Mouse (Mus musculus): ENCODE measurements around the gene Fam25c.
A peak's percentile ranks its signal among the peaks of the same experiment; 100 is the strongest.
"Not testable (repeated sequence)": the region's sequence is repeated elsewhere in the genome, so short reads cannot be mapped to it uniquely, and the experiment has no call there.

The Fam25c gene

DNA sequence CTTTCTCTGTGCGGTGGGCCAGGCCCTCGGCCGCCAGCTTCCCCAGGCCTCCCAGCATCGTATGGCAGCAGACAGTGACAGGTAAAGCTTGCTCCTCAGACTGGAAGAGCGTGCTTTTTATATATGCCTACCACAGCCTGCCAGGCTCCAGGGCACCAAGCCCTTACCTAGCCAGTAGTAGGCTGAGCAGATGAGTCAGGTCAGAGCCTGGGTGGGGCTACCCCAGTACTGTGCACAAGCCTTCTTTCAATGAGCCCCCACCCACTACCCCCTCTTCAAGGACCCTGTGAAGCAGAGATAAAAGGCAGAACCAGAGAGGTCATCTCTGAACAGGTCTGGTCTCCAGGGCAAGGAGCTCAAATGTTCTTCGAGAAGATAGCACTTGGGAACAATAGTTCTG, at the start of gene Fam25c:
Fam25c (minus strand) TSS at position 133 of the 400 bp plus-strand sequence.
- DNase-seq (ENCODE audit: low spot score), result no peak

GRCm38 (mm10) chr14:34403424-34403823, 48.2 kb upstream of the Fam25c start:
- no peak for DNase-seq (ENCODE audit: low spot score)

- DNase-seq (ENCODE audit: low spot score), result no peak
These were observed 47.6 kb upstream of the Fam25c start for GRCm38 (mm10) chr14:34402871-34403270.

- peak; percentile 45 for DNase-seq (ENCODE audit: low spot score)
These were observed 45.9 kb upstream of the Fam25c start for GRCm38 (mm10) chr14:34401135-34401534.

GRCm38 (mm10) chr14:34400021-34400420, 44.8 kb upstream of the Fam25c start:
- DNase-seq (ENCODE audit: low spot score), result no peak

- no peak for DNase-seq (ENCODE audit: low spot score)
These were observed 44.1 kb upstream of the Fam25c start for GRCm38 (mm10) chr14:34399301-34399700.

- DNase-seq (ENCODE audit: low spot score), result no peak
These were observed 43.7 kb upstream of the Fam25c start for GRCm38 (mm10) chr14:34398901-34399300.

DNA sequence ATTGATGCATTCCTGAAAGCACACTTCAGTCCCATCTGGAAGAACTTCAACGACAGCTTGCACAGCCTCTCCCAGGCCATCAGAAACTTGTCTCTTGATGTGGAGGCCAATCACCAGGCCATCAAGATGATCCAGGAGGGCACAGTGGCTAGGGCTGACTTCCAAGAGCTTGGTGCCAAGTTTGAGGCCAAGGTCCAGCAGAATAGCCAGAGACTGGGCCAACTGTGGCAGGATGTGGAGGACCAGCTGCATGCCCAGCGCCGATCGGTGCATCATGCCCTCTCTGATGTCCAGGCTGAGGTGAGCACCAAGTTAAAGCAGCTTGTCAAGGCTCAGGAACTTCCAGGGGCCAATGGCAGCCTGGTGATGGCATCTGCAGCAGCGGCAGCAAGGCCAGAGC, 42.6 kb upstream of the Fam25c start:
- DNase-seq (ENCODE audit: low spot score), result no peak

GRCm38 (mm10) chr14:34393295-34393694, 38.1 kb upstream of the Fam25c start:
- no peak for DNase-seq (ENCODE audit: low spot score)

DNA sequence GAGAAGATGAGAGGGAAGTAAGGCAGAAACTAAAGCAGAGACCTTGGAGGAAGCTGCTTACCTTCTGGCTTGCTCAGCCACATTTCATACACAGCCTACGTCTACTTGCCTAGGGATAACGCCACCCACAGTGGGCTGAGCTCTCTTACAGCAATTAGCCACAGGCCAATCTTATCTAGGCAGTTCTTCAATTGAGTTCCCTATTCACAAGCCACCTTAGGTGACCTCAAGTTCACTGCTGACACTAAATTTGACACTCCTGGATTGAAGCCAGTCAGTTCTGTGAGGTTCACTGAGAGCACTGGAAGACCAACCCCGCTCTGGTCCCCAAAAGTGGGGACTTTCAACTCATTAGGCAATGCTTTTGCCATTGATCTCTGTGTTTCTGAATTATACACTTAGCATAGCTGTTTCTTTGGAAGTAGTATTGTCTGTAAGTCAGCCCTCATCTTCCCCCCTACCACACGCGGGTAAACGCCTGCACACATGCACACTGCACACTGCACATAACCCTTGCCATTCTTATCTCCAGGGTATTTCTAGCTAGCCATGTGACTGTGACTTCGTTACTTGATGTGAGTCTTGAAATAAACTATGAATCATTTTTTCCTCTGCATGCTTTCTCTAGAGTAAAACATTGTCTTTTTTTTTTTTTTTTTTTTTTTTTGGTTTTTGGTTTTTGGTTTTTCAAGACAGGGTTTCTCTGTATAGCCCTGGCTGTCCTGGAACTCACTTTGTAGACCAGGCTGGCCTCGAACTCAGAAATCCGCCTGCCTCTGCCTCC, 27.9 kb upstream of the Fam25c start:
- no peak for DNase-seq (ENCODE audit: low spot score)

DNA sequence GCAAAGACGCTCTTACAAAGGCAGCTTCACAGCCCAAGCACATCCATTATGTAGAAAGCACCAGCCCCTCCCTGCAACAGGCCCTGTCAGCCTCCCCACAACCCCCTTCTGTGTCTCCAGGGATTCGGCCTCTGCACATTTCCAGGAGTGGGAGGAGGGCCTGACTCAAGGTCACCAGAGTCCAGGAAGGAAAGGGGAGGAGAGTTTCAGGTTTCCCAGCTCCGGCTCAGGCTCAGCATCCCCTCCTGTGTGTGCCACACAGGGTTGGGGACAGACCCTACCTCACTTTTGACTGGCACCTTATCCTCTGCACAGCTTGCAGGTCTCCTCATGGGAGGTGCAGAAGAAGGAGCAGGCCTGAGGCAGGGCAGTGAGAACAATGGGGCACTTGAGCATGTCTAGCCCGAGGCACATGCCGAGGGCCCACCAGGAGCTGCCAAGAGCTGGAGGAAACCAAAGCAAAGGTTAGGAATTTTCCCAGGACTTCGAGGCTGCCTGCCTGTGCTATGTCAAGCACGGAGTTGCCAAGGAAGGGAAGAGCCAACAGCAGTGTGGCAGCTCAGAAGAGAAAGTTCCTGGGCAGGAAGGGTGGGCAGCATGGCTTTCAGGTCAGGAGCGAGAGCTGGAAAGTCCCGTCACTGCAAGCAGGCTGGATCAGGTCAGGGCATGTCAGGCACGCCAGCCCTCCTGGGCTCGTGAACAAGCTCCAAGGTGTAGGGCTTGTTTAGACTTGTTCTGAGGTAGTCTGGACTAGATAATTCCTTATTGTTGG, 23.5 kb upstream of the Fam25c start:
- peak; percentile 25 for DNase-seq (ENCODE audit: low spot score)

- no peak for DNase-seq (ENCODE audit: low spot score)
These were observed 21.9 kb upstream of the Fam25c start for GRCm38 (mm10) chr14:34377121-34377520.

GRCm38 (mm10) chr14:34375941-34376340, 20.7 kb upstream of the Fam25c start:
- DNase-seq (ENCODE audit: low spot score), result no peak

DNA sequence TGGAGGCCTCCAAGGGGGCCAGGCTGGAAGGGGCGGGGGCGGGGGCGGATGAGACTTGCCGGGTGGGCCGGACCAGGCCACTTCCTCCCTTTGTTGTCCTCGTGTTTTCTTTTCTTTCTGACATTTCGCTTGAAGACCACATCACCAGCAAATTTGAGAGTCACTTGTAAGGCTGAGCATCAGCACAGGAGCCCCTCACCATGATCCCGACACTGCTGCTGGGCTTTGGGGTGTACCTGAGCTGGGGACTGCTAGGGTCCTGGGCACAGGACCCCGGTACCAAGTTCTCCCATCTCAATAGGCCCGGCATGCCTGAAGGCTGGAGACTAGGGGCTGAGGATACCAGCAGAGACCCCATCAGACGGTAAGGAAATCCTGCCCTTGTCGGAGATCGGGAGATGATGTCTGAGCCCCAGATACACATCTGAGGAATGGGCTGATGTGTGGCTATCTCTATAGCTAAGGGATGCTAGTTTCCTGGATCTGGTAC, 20.2 kb upstream of the Fam25c start, which contains the start of gene Mmrn2:
Mmrn2 (plus strand) TSS at position 51 of the 490 bp plus-strand sequence.
- DNase-seq (ENCODE audit: low spot score), result no peak

- DNase-seq (ENCODE audit: low spot score), result no peak
These were observed 19.3 kb upstream of the Fam25c start, which contains the start of gene Sncg for GRCm38 (mm10) chr14:34374577-34374976. Sncg (minus strand) TSS chr14:34374789.

DNA sequence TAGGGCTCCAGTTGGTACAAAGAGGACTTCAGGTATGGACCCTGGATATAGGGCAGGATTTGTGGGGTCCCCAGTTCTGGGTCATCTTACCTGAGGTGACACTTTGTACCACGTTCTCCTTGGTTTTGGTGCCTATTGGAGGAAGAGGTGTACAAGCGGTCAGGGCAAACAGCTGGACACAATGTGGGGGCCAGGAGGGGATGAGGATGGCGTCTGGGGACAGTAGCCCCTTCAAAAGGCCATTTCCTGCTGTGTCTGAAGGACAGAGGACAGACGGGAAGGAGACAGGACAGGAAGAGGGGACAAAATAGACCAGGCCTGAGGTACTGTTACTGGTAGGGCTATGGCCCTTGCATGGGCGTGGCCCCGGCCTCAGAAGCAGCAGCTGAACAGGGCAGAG, 18.3 kb upstream of the Fam25c start:
- DNase-seq (ENCODE audit: low spot score), result no peak

DNA sequence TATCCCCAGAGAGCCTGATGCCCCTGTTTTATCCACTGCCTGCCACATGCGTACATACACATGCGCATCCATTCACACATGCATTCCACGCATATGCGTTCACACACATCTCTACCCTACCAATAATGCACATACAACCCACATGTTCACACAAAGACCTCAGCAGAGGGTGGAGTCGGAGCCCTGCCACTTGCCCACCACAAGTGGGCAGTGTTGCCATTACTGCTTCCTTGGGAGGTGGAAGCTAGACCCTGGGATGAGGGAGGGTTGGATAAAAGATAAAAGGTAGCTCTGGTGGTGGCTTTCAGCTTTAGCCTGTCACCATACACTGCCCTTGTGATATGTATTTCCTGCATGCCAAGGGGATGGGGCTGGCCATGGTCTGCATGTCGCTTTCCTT, 17.4 kb upstream of the Fam25c start:
- DNase-seq (ENCODE audit: low spot score), result no peak

DNA sequence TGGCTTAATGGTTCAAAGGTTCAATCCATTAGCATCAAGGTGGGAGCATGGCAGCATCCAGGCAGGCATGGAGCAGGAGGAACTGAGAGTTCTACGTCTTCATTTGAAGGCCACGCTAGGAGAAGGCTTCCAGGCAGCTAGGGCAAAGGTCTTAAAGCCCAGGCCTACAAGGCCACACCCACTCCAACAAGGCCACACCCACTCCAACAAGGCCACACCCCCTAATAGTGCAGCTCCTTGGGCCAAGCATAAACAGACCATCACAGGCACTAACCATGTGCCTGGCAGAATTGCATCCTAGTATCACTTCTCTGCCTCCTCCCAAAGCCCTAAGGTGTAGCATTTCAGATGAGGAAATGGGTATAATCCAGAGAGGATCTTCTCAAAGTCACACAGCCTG, 16.5 kb upstream of the Fam25c start:
- DNase-seq (ENCODE audit: low spot score), result no peak

- no peak for DNase-seq (ENCODE audit: low spot score)
These were observed 15.7 kb upstream of the Fam25c start for GRCm38 (mm10) chr14:34370921-34371320.

GRCm38 (mm10) chr14:34370203-34370602, 15.0 kb upstream of the Fam25c start:
- DNase-seq (ENCODE audit: low spot score), result no peak

GRCm38 (mm10) chr14:34365147-34365507, 9.9 kb upstream of the Fam25c start:
- no peak for DNase-seq (ENCODE audit: low spot score)

GRCm38 (mm10) chr14:34364254-34365146, 9.3 kb upstream of the Fam25c start:
- DNase-seq (ENCODE audit: low spot score), result not testable (repeated sequence)

Data from ovary, postnatal 10 days (tissue).